Mouse (Mus musculus) brain, embryonic 18.5 days (tissue): ENCODE data around the gene Olah.

ENCODE experiments used
- DNase-seq: peaks from one replicate; pipeline ENCODE4 v3.0.0-alpha.2; 2012; ENCODE audit warnings: low read depth, low spot score

Olah gene

DNA sequence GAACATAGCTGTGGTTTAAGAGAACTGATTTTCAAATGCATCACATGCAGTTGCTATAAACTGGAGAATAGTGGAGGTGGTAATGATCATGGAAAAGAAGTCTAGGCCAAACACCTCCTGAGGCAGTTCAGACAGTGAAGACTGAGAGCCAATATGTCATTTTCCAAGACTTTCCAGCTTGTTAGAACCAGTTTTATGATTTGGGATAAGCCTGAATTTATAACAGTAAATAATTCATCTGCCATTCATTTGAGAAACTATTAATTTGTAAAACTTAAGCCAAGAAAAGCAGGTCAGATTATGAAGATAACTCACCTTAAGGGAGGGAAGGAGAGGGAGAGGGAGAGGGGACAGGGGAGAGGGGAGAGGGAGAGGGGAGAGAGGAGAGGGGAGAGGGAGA lies 43.9 kb downstream of the Olah start:
- DNase-seq, result no peak

DNA sequence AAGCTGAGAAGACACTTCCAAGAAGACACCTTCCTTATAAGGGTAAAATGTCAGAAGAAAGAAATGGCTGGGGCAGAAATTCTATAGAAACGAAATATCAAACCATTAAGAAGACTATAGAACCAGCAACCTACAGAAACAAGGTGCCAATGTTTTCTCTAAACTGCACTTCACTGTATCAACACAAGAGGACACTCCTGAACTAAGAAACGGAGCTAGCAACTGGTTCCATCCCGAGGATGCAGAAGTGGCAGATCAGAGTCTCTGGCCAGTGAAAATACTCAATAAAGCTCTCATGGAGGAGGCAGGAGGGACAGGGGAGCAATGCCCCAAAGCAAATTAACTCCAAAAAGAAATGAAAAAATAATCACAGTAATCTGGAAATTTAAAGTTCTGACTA lies 48.1 kb downstream of the Olah start:
- no peak for DNase-seq

DNA sequence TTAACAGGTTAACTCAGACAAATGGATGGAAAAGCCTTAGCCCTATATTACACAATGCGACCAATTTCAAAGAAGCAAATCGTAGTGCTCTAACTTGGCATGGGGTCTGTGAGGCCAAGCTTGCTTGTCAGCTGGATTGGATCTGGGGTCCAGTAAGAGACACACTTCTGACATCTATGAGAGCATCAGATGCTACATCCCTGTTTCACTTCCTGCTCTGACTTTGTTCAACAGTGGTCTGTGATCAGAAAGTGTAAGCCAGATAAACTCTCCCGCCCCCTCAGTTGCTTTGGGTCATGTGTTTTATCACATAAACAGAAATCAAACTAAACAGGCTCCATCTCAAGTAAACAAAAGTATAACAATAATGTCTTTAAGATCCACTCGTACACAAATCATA lies 48.6 kb downstream of the Olah start:
- no peak for DNase-seq

DNA sequence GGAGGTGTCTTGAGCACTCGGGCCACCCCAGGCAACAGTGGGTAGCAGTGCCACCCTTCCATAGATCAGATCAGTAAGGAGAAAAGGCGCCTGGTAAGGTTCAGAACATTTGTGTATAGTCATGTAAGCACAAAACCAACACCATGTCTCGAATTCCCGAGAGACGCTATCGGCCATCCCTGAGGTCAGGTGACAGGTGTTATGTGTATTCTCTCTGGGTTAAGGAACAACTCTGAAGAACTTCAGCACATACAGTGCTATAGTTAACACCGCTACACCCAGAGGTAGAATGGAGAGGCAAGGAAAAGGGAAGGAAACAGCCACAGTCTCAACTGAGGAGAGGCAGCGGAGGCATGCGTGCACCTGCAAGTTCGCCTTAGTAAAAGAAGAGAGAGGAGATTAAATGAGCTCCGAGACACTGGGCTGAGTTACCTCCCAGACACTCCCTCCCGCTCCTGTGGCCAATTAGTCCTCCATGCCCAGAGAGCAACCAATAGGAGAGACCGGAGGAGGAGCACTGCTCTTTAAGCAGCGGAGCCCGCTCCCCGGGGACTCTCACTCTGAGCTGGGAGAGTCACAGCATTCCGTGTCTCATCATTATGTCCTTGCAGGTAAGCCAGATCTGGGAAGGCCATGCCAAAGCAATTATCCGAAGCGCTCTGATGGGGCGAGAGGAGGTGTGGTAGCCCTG lies 61.3 kb downstream of the Olah start, which contains the start of gene Acbd7:
TSS of gene Acbd7 (plus strand) at position 558 of the 691 bp plus-strand sequence.
- no peak for DNase-seq

DNA sequence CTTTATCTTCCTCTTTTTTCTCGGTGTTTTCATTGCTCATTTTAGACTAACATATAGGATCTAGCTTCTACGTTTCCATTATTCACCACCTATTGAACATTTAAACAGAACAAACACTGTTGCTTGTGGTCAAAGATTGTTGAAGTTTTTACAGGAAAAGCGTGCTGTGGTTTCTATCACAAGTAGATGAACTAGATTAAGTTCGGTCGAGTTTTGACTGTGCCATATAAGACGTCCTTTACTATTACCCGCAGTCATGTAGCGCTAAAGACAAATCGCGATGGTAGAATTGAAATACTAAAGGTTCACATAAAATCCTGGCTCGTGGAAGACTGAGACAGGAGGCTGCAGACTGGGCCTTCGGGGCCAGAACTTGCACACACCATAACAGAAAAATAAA lies 63.2 kb downstream of the Olah start:
- no peak for DNase-seq

DNA sequence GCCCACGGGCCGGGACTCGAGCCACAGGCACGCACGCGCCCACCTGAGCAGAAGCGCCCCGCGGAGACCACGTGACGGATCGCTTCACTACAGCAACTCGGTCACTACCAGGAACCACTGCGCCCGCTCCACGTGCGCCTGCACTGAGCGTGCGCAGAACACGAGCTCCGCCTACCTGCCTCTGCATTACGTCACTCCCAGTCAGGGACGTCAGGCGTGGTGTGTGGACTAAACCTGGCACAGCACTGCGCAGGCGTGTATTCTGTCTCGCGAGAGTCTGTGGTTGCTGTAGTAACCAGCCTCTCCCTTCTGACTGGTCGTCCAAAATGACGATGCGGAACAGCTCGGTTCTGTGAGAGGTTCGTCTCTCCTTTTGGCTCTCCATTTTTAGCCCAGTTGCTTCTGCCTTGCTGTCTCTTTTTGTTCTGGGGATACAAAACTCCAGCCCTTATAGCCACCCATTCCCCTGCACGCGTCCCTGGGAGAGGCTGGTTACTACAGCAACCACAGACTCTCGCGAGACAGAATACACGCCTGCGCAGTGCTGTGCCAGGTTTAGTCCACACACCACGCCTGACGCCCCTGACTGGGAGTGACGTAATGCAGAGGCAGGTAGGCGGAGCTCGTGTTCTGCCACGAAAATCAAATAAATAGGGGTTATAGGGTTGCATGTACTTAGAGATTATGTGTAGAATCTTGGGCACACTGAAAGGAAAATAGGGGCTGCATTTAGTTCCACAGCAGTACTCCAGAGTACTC lies 64.3 kb downstream of the Olah start, which contains the start of gene Rpp38:
TSS of gene Rpp38 (minus strand) at position 160 of the 759 bp plus-strand sequence.
- peak; percentile 97 for DNase-seq

DNA sequence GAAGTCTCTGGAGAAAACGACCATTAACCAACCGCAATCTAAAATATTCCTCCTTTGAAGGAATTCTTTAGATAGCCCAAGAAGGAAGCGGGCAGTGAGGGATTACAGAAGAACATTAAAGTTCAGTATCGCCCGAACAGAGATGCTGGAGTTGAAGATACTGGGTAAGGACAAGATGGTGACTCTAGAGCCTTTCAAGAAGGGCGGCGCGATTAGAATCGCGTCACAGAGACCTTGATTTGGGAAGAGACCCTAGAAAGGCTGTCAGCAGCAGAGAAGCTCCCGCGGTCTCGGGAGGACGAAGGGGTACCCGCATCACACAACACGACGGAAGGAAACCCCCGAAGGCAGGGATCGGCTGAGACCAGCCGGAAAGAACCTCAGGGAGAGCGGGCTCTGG lies 65.0 kb downstream of the Olah start:
- DNase-seq, result no peak

DNA sequence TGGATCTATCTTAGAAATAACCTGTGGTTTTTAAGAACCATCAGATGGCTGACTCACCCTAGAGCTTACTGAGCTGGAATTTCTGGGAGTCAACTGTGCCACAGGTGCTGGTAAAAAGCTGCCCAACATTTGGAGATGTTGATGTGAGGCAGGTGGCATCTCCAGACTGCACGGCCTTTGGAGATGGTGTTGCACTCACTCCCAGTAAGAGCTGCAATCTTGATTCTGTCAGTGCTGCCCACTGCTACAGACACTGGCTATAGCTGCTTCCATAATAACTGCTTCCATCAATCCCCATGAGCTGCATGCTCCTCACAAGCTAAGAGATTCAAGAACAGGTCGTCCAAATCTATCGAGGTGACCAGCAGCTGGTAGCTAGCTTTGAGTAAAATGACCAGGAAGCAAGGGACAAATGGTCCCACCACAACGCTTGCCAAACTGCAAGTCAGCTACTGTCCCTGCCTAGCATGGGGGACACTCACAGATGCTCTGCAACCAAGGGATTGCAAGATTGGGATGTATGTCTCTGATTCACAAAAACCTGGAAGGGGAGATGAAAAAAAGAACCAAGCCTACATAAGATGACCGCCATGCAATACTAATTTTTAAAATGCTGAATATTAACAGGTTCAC lies 65.8 kb downstream of the Olah start:
- DNase-seq, result no peak

DNA sequence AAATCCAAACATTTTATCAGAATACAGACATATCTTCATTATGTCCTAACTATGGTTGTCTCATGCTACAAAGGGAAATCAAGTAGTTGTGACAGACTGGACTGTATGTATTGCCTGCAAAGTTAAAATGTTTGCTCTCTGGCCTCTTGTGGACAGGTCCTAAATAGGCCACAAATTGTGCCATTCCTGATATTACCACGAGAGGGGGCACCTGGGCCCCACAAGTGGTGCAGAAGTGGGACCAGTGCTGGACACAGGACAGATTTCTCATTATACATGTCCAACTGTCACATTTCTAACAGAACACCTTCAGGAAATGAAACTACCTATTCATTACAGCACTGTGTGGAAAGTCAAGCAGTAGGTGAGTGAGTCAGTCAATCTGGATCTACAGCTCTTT lies 69.7 kb downstream of the Olah start:
- DNase-seq, result no peak

DNA sequence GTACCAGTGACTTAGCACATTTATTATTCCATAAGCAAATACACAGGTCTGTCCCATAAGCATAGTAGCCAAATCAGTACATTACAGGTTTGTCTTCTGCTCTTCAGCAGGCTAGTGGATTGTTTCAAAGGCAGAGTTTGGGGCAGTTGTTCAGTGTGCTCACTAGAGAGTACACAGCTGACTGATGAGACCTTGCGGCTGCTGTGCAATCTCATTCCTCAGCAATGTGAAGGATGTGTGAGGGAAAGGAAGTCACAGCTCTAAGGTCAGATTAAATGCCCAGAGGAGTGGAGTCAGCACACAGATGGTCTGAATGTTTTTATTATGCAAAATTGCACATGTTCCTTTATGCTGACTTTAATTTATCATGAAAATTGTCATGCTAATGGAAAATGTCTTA lies 70.5 kb downstream of the Olah start:
- DNase-seq, result no peak

DNA sequence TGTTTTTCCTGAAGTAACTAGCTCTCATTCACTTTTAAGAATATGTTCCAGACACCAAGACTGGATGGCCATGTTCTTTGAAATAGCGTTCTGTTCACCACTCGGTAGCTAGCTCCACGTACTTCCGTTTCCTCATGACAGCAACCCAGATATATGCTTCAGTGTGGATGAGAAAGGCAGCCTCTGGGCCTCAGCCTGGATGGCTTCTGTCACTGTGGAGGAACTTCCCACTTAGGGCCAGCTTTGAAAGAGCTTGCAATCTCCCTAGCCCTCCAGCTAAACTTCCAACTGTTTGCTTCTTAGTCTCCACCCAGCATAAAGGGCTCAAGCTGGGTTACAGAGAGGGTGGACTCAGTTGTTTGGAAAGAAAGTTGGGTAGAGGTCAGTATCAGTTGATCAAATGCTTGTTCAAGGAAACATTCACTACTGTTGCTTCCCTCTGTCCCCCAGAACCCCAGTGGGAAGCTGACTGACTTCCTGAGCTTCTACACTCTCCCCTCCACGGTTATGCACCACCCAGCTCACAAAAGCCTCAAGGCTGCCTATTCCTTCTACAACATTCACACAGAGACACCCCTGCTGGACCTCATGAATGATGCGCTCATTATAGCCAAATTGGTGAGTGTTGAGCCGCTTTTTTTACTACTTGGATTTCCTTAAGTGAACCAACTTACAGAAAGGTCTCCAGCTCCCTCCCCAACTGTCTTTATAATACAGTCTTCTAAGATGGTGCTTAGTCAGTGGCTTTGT lies 72.5 kb downstream of the Olah start:
- DNase-seq, result no peak

DNA sequence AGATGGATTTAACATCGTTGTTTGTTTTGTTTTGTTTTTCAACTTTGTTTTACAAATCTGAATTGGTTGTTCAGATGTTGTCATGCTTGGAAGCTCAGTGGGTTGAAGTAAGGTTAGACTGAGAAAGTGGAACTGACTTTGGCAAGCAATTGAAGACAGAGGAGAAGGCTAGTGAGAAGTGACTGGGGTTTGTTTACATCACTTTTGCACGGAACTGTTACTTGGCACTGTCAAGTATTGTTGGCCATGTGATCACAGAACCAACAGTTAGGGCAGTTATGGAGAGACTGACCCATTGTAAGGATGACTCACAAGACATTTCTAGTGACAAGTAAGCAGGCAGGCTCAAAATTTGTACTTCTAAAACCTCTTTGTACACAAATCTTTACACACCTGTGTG lies 73.9 kb downstream of the Olah start:
- DNase-seq, result no peak

DNA sequence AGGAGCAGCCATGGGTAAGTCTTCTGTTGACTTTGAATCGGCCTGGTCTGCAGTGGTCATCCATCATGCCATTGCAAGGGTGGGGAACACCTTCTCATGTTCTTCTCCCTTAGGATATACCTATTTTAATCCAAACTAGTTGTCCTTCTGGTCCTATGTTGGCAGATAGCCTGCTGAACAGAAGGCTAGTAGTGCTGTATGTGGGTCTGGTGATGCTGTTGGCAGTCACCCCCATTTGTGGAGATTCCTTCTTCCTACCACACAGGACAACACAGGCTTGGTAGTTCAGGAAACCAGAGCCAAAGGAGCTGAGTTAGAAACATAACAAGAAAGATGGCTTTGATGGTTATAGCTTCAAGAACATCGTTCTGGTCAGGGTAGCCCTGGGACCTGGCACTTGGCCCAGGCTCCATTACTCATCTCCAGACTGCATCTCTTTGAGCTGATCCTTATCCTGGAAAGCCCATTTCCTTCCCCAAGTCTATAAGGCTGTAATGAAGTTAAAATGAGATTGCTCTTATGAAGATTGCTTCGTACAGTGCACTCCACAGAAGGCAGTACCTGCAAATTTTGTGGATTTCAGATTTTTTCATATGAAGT lies 91.5 kb downstream of the Olah start:
- DNase-seq, result no peak

DNA sequence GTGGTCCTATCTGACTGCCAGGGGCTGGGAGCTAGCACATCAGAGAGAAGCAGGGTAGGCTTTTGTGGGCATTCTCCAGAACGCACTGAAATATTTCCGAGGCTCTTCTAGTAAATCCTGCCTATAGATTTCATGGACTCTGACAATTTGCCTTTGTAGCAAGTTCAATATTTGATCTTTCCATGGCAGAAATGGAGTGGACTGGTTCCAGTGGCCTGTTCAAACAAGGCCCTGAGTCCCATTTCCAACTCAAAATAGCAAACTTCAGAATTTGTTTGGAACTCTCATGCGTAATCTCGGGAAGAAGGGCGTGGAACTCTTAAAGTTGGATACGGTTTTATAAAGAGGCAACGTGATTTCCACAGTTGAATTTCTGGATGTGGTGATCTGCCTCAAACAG lies 101.2 kb downstream of the Olah start:
- no peak for DNase-seq

DNA sequence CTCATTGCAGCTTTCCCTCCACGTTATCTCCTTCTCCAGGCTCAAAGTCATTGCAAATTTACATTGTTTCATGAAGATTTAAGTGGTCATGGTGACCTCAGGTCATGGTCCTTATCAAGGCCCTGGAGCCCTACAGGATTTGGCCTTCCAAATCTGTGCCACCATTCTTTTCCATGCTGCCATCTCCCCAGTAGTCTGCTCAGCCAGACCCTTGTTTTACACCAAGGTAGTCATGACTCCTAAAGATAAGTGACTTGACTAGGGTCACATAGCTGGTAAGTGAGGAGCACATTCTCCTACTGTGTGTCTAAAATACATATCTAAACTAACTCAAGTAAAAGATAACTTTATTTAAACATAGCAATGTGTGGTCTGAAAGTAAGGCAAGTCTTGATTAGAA lies 104.8 kb downstream of the Olah start:
- DNase-seq, result no peak
